In the genomic region with DNA sequence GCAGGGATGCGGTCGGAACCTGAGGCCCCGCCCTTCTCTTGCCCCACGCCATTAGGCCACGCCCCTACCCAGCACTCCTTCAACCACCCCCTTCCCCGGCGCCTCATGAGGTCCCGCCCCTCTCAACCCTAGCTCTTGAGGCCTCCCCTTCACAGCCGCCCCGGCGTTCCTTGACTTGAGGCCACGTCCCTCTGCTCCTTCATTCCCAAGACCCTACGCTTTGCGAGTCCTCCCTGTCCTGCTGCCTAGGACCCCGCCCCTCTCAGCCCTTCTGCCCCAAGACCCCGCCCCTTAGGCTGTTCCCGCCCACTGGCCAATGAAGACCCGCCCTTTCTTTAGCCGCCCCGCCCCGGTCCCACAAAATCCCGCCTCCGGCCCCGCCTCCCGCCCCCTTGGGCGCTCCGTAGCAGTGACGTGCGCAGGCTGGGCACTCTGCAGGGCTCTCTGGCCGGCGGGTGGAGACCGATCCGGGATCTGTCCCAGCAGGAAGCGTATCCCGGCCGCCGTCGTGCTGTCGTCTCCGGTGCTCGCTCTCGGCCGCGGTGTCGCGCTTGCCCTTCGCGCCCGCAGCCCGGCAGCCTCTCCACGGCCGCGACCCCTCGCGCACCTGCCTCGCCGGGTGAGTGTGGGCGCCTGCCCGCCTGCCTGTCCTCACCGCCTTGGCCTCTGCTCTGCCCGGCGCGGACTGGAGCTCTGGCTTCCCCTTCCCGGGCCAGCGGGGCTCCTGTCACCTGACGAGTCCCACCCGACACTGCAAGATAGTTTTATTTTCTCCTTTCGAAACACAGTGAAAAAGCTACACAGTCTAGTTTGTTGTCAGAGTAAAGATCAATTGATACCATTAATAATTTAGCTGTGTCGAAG, we compare ENCODE assay signal across 8 mouse cellular contexts. TPM values are rescaled to one million over a fixed set of nuclear protein-coding genes. Genes with fewer than 3 reads are reported as not detected.
A peak's percentile ranks its signal among the peaks of the same experiment; 100 is the strongest.
DNase-seq lines count a peak whose midpoint lies in the region; ATAC-seq and TF ChIP-seq lines count a peak whose summit lies in the region.

Gene Myo6 (plus strand): TSS at position 421 of the 864 bp plus-strand sequence.

- ATAC-seq in G1E (ENCODE audit: extremely low read depth, insufficient number of reproducible peaks, low FRiP score, poor library complexity, severe bottlenecking), result peak; percentile 85
- peak; percentile 97 for ATAC-seq in forebrain, embryonic 16.5 days
- ATAC-seq in neural tube, embryonic 14.5 days (ENCODE audit: low read depth), result peak; percentile 96

- intact Hi-C loops in heart, postnatal 25 days (cut with DNase I), result loop anchor here (5.0 kb wide), 2 partner anchors 97 to 98 kb away; partner anchors contain the start of gene Senp6

- H3K27me3 ChIP-seq in G1E (ENCODE audit: insufficient read depth, low read length), result peaks cover 6% of the 10 kb centered on the region
- H3K27me3 ChIP-seq in forebrain, embryonic 16.5 days (replicated peaks; ENCODE audit: control insufficient read depth, insufficient read depth, low read length), result no peaks in the 10 kb centered on the region
- no peaks in the 10 kb centered on the region for H3K27me3 ChIP-seq in neural tube, embryonic 14.5 days (ENCODE audit: control insufficient read depth, insufficient read depth, low read length)
- no peaks in the 10 kb centered on the region for H3K27me3 ChIP-seq in testis, adult 2 months (ENCODE audit: control insufficient read depth, insufficient read depth, low read length)

- H3K4me2 ChIP-seq in forebrain, embryonic 16.5 days (ENCODE audit: low read length), result peak within 1 kb of the TSS; percentile 68
- H3K4me2 ChIP-seq in neural tube, embryonic 14.5 days (ENCODE audit: low read depth, low read length), result peak within 1 kb of the TSS; percentile 81

- peak; percentile 88 for TF ChIP-seq POLR2A in testis, adult 2 months (IDR thresholded peaks at IDR 0.05; ENCODE audit: control insufficient read depth, low read depth, low read length)

- no peaks in the 10 kb centered on the region for H3K36me3 ChIP-seq in G1E (replicated peaks)
- H3K36me3 ChIP-seq in forebrain, embryonic 16.5 days (ENCODE audit: control insufficient read depth, insufficient read depth), result no peaks in the 10 kb centered on the region
- H3K36me3 ChIP-seq in neural tube, embryonic 14.5 days (ENCODE audit: control insufficient read depth, insufficient read depth, low read length), result no peaks in the 10 kb centered on the region
- H3K36me3 ChIP-seq in testis, adult 2 months (ENCODE audit: control insufficient read depth, insufficient read depth, low read length), result no peaks in the 10 kb centered on the region

- no peak for TF ChIP-seq CTCF in G1E (IDR thresholded peaks at IDR 0.05; ENCODE audit: low read depth, low read length)
- TF ChIP-seq CTCF in testis, adult 2 months (IDR thresholded peaks at IDR 0.05; ENCODE audit: control insufficient read depth, insufficient read depth, insufficient replicate concordance, low read depth, low read length), result no peak

- peaks cover 19% of the 10 kb centered on the region for H3K4me1 ChIP-seq in G1E (ENCODE audit: insufficient read depth, low read depth, low read length)
- H3K4me1 ChIP-seq in forebrain, embryonic 16.5 days (replicated peaks; ENCODE audit: control insufficient read depth, insufficient read depth, low read length), result peaks cover 5% of the 10 kb centered on the region; the same call in 1 of the 2 replicates
- H3K4me1 ChIP-seq in neural tube, embryonic 14.5 days (ENCODE audit: control insufficient read depth, insufficient read depth, low read length), result no peaks in the 10 kb centered on the region
- H3K4me1 ChIP-seq in testis, adult 2 months (ENCODE audit: control insufficient read depth, insufficient read depth, low read length), result peaks cover 3% of the 10 kb centered on the region; the same call in 1 of the 2 replicates

- WGBS in forebrain, embryonic 16.5 days, result under 1% methylated on average over 69 of the region's 69 CpGs
- under 1% methylated on average over 65 of the region's 69 CpGs for WGBS in neural tube, embryonic 14.5 days

- peak within 1 kb of the TSS; percentile 86 for H3K4me3 ChIP-seq in G1E (ENCODE audit: low read depth, low read length)
- H3K4me3 ChIP-seq in forebrain, embryonic 16.5 days (replicated peaks; ENCODE audit: low read length), result peak within 1 kb of the TSS; percentile 87
- peak within 1 kb of the TSS; percentile 66 for H3K4me3 ChIP-seq in neural tube, embryonic 14.5 days (ENCODE audit: low read depth, low read length)
- H3K4me3 ChIP-seq in testis, adult 2 months (ENCODE audit: control insufficient read depth, low read depth, low read length), result peak within 1 kb of the TSS; percentile 94

- H3K9me3 ChIP-seq in G1E (replicated peaks), result 0 out of 2 replicates have a peak, but pooled peaks cover 2% of the 10 kb centered on the region
- no peaks in the 10 kb centered on the region for H3K9me3 ChIP-seq in forebrain, embryonic 16.5 days (ENCODE audit: control insufficient read depth, low read length)
- no peaks in the 10 kb centered on the region for H3K9me3 ChIP-seq in neural tube, embryonic 14.5 days (ENCODE audit: control insufficient read depth, low read length)

- no peak within 1 kb of the TSS; the same call in 1 of the 2 replicates for H3K27ac ChIP-seq in forebrain, embryonic 16.5 days (ENCODE audit: low read length)
- H3K27ac ChIP-seq in neural tube, embryonic 14.5 days (ENCODE audit: low read depth, low read length), result peak within 1 kb of the TSS; percentile 73
- H3K27ac ChIP-seq in testis, adult 2 months (ENCODE audit: control insufficient read depth, insufficient read depth, low read depth, low read length), result peak within 1 kb of the TSS; percentile 76

- peak; percentile 80 for DNase-seq in G1E (ENCODE audit: low spot score)
- DNase-seq in cerebellum, adult 18-20 months, result peak; percentile 92 to 97
- peak; percentile 91 for DNase-seq in heart, postnatal 25 days (ENCODE audit: low spot score)
- DNase-seq in layer of hippocampus, adult 18-20 months (ENCODE audit: low spot score in 2 of 2), result peak; percentile 90 to 94
- DNase-seq in lung, adult 18-20 months, result peak; percentile 92 to 93

- peak within 1 kb of the TSS; percentile 70 for H3K9ac ChIP-seq in forebrain, embryonic 16.5 days (replicated peaks; ENCODE audit: low read depth, low read length)
- H3K9ac ChIP-seq in neural tube, embryonic 14.5 days (replicated peaks; ENCODE audit: low read depth, low read length), result peak within 1 kb of the TSS; percentile 79

RNA-seq across cellular contexts. Expression of gene Myo6, which starts in this region (rescaled TPM):
- 11.5 and 17.6 TPM in 2 replicates for total RNA-seq in G1E (2014; fragmentation: Nextera tagmentation)
- total RNA-seq in G1E (2017), result 8.0 and 13.5 TPM in 2 replicates
- polyA plus RNA-seq in G1E (2012), result 4.9 and 8.2 TPM in 2 replicates
- polyA plus RNA-seq in forebrain, embryonic 16.5 days (2015; fragmentation: Nextera tagmentation; extraction: Ambion mirVana), result 14.0 and 16.7 TPM in 2 replicates
- 10 to 100 TPM; 13.8 to 14.6 TPM for total RNA-seq in heart, postnatal 25 days (2021)
- 10 to 100 TPM; 72.6 to 77.8 TPM for total RNA-seq in layer of hippocampus, adult 18-20 months (2021)
- 26.0 and 27.2 TPM in 2 replicates for polyA plus RNA-seq in neural tube, embryonic 14.5 days (2014; fragmentation: Nextera tagmentation; extraction: Ambion mirVana)
- polyA plus RNA-seq in testis, adult 2 months (2012; rRNA removed), result 6.3 and 6.7 TPM in 2 replicates
